Mouse (Mus musculus): ENCODE measurements around the gene Timp3. TPM values are rescaled to one million over a fixed set of nuclear protein-coding genes. Genes with fewer than 3 reads are reported as not detected.

The Timp3 gene
- total and polyA plus RNA-seq, 3 experiments: 80.2 to 174 (median 154) TPM

DNA sequence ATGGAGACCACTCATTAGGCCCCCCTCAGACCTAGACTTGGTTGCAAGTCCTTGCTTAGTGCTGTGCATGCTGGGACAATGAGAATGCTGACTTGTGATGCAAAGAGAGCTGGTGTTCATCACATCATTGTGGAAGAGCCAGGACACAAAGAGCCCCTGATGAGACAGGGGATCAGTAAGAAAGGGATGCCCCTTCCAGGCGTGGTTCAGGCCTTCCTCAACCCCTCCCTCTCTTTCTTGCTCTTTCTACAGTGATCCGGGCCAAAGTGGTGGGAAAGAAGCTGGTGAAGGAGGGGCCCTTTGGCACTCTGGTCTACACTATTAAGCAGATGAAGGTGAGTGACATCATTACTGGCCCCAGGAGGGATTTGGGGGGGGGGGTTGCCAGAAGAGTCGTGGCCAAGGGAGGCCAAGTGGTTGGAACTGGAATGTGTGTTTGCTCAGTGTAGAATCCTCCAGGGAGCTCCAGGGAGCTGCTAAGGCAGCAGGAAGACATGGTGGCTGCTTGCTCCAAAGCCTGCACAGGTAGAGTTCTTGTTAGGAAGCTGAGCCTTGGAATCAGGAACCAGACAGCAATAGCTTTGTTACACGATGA lies 38.0 kb downstream of the Timp3 start:
- Histone ChIP-seq H3K79me2 (replicated peaks; ENCODE audit: control insufficient read depth, insufficient read depth, low read length) (0 out of 2 replicates have a peak, but pooled peaks cover 3% of the 10 kb centered on the region), H3K4me3 (no peak overlapping the region), H3K9ac (ENCODE audit: low read depth, low read length) (no peak overlapping the region), H3K27me3 (ENCODE audit: control insufficient read depth, insufficient read depth, low read length) (no peaks in the 10 kb centered on the region), H3K36me3 (ENCODE audit: control insufficient read depth, insufficient read depth, low read length) (peaks cover 45% of the 10 kb centered on the region), H3K4me1 (ENCODE audit: control insufficient read depth, insufficient read depth, low read length) (peaks cover 55% of the 10 kb centered on the region), H3K27ac (peak overlapping the region; percentile 92)
- intact Hi-C loops (cut with DNase I): loop anchor here (2.0 kb wide), 1 partner anchor 13 kb away; no protein-coding TSS in a partner anchor
- WGBS: 58% methylated on average over 4 of the region's 4 CpGs
- no peak for TF ChIP-seq POLR2A (IDR thresholded peaks at IDR 0.05; ENCODE audit: insufficient read depth, low read depth, low read length)
- TF ChIP-seq EP300 (IDR thresholded peaks at IDR 0.05; ENCODE audit: insufficient read depth, low read depth, low read length): no peak
- no peak for DNase-seq

DNA sequence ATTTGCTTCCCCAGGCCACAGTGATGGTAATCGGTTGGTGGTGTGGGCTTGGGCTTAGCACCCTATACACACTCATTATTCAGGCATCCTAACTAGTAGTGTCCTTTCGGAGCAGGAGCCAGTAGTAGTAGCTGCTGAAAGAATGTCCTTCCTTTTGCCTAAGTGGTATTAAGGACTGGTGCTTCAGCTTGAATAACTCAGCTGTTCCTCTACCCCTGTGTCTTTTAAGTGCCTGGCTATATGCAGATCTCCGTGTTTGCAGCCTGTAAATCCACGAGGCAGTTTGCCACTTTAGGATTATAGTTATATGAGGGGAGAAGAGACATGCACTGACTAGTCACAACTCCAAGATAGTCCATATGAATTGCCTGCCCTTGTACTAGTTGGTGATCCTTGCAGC lies 38.9 kb downstream of the Timp3 start:
- peak overlapping the region; percentile 20 for H3K9ac ChIP-seq (ENCODE audit: low read depth, low read length)
- intact Hi-C loops (cut with DNase I): loop anchor here (1.0 to 2.0 kb wide), 2 partner anchors 14 to 35 kb away; no protein-coding TSS in a partner anchor
- peaks cover 47% of the 10 kb centered on the region for H3K36me3 ChIP-seq (ENCODE audit: control insufficient read depth, insufficient read depth, low read length)
- 54% methylated on average over 4 of the region's 4 CpGs for WGBS
- DNase-seq: no peak
- 0 out of 2 replicates have a peak, but pooled peaks cover 2% of the 10 kb centered on the region for H3K79me2 ChIP-seq (replicated peaks; ENCODE audit: control insufficient read depth, insufficient read depth, low read length)
- H3K4me1 ChIP-seq (ENCODE audit: control insufficient read depth, insufficient read depth, low read length): peaks cover 55% of the 10 kb centered on the region
- TF ChIP-seq EP300 (IDR thresholded peaks at IDR 0.05; ENCODE audit: insufficient read depth, low read depth, low read length): no peak
- no peak for TF ChIP-seq POLR2A (IDR thresholded peaks at IDR 0.05; ENCODE audit: insufficient read depth, low read depth, low read length)
- TF ChIP-seq CTCF (IDR thresholded peaks at IDR 0.05): no peak
- no peaks in the 10 kb centered on the region for H3K27me3 ChIP-seq (ENCODE audit: control insufficient read depth, insufficient read depth, low read length)
- peak overlapping the region; percentile 92 for H3K27ac ChIP-seq
- no peak overlapping the region for H3K4me3 ChIP-seq

DNA sequence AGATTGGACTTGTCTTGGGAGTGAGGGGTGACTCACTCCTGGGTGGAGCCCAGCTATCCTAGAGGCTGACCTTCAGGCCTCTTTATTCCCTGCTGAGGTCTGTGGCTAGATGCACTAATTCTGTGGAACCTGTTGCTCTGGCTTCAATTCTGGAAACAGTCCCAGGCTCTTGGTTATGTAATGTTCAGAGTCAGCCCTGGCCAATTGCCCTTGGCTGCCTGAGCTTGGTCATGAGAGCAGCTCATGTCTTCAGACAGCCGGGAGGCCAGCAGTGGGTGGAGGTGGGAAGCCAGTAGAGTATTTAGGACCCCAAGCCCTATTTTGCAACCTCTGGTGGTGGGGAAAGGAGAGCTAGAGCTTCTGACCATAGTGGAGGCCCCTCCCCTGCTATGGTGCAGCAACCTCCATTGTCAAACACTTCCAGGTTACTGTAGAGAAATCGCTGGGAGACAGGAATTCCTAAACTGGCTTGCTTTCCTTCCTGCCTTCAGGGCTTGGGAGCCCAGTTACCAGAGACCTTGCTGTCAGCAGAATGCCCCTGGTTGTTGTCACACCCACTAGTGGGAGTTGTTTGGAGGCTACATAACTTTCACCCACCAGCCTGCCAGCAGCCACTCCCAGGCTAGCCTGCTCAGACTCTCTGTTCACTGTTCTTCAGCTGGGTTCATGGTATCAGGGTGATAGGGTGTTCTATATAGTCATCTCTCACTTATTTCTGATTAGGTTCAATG lies 39.6 kb downstream of the Timp3 start:
- intact Hi-C loops (cut with DNase I): loop anchor here (1.0 to 5.0 kb wide), 3 partner anchors 15 to 117 kb away; no protein-coding TSS in a partner anchor
- H3K9ac ChIP-seq (ENCODE audit: low read depth, low read length): peak overlapping the region; percentile 18; the same call in 1 of the 2 replicates
- peak overlapping the region; percentile 92 for H3K27ac ChIP-seq
- H3K79me2 ChIP-seq (replicated peaks; ENCODE audit: control insufficient read depth, insufficient read depth, low read length): no peaks in the 10 kb centered on the region
- H3K36me3 ChIP-seq (ENCODE audit: control insufficient read depth, insufficient read depth, low read length): peaks cover 46% of the 10 kb centered on the region
- TF ChIP-seq EP300 (IDR thresholded peaks at IDR 0.05; ENCODE audit: insufficient read depth, low read depth, low read length) (peak; percentile 96), POLR2A (IDR thresholded peaks at IDR 0.05; ENCODE audit: insufficient read depth, low read depth, low read length) (peak; percentile 23), CTCF (IDR thresholded peaks at IDR 0.05) (no peak)
- H3K27me3 ChIP-seq (ENCODE audit: control insufficient read depth, insufficient read depth, low read length): no peaks in the 10 kb centered on the region
- H3K4me3 ChIP-seq: no peak overlapping the region
- peak; percentile 90 to 94 for DNase-seq
- H3K4me1 ChIP-seq (ENCODE audit: control insufficient read depth, insufficient read depth, low read length): peaks cover 54% of the 10 kb centered on the region
- 0% methylated on average over 2 of the region's 2 CpGs for WGBS

DNA sequence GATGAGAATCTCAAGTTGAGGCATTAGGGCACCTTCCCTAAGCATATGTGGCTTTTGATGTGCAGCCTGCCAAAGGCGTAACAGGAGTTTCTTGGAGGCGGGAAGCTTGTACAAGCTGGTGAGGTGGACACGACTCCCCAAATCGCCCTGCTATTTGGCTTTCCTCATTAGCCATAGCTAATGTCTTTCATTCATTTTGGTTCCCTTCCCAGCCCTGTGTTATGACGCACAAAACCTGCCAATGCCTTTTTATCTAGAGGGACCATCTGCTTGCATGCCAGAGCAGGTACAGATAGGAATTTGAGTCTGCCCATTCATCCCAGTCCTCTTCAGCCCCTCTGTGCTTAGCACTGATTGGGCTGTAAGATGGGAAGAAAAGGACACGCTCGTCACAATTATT lies 40.2 kb downstream of the Timp3 start:
- no peaks in the 10 kb centered on the region for H3K27me3 ChIP-seq (ENCODE audit: control insufficient read depth, insufficient read depth, low read length)
- H3K36me3 ChIP-seq (ENCODE audit: control insufficient read depth, insufficient read depth, low read length): peaks cover 45% of the 10 kb centered on the region
- no peaks in the 10 kb centered on the region for H3K79me2 ChIP-seq (replicated peaks; ENCODE audit: control insufficient read depth, insufficient read depth, low read length)
- no peak overlapping the region for H3K4me3 ChIP-seq
- H3K4me1 ChIP-seq (ENCODE audit: control insufficient read depth, insufficient read depth, low read length): peaks cover 54% of the 10 kb centered on the region
- peak overlapping the region; percentile 92 for H3K27ac ChIP-seq
- DNase-seq: no peak
- TF ChIP-seq POLR2A (IDR thresholded peaks at IDR 0.05; ENCODE audit: insufficient read depth, low read depth, low read length) (no peak), CTCF (IDR thresholded peaks at IDR 0.05) (no peak), EP300 (IDR thresholded peaks at IDR 0.05; ENCODE audit: insufficient read depth, low read depth, low read length) (no peak)
- WGBS: 67% methylated on average over 7 of the region's 7 CpGs
- peak overlapping the region; percentile 25 for H3K9ac ChIP-seq (ENCODE audit: low read depth, low read length)
- intact Hi-C loops (cut with DNase I): loop anchor here (5.0 kb wide), 1 partner anchor 117 kb away; no protein-coding TSS in a partner anchor

DNA sequence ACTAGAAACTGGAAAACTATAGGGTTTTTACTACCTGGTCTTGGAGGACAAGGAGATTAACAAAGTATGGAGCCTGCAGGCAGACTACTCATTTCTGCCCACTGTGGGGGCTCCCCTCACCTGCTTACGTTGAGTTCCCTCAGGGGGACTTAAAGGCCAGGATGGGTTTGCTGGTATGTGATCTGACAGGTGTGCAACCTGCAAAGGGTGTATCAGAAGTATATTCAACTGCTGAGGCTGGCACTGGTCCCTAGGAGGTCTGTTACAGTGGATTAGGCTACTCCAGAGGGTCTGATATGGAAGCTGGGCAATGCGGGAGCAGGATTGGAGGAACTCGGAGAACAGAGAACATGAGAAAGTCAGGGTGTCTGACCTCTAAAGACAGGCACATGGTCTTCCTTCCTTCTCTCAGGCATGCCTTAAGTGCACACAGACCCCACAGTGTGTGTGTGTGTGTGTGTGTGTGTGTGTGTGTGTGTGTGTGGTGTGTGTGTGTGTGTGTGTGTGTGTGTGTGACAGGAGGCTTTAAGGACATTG lies 40.9 kb downstream of the Timp3 start:
- Histone ChIP-seq H3K4me3 (no peak overlapping the region), H3K79me2 (replicated peaks; ENCODE audit: control insufficient read depth, insufficient read depth, low read length) (no peaks in the 10 kb centered on the region), H3K9ac (ENCODE audit: low read depth, low read length) (peak overlapping the region; percentile 0; the same call in 1 of the 2 replicates), H3K27me3 (ENCODE audit: control insufficient read depth, insufficient read depth, low read length) (no peaks in the 10 kb centered on the region), H3K36me3 (ENCODE audit: control insufficient read depth, insufficient read depth, low read length) (peaks cover 47% of the 10 kb centered on the region), H3K27ac (peak overlapping the region; percentile 92), H3K4me1 (ENCODE audit: control insufficient read depth, insufficient read depth, low read length) (peaks cover 52% of the 10 kb centered on the region)
- 54% methylated on average over 3 of the region's 3 CpGs for WGBS
- no peak for TF ChIP-seq CTCF (IDR thresholded peaks at IDR 0.05)
- no peak for TF ChIP-seq EP300 (IDR thresholded peaks at IDR 0.05; ENCODE audit: insufficient read depth, low read depth, low read length)
- TF ChIP-seq POLR2A (IDR thresholded peaks at IDR 0.05; ENCODE audit: insufficient read depth, low read depth, low read length): no peak
- intact Hi-C loops (cut with DNase I): loop anchor here (5.0 kb wide), 1 partner anchor 116 kb away; no protein-coding TSS in a partner anchor
- peak in 1 of 2 experiments; percentile 41 for DNase-seq

Measured in heart, adult 2 months (tissue).